Mouse (Mus musculus): ENCODE results near the gene Copz2. TPM values are rescaled to one million over a fixed set of nuclear protein-coding genes. Genes with fewer than 3 reads are reported as not detected.
"Not testable (repeated sequence)": the region's sequence is repeated elsewhere in the genome, so short reads cannot be mapped to it uniquely, and the experiment has no call there.

The Copz2 gene
- polyA plus RNA-seq, 1 experiment from 2014 or later: 14.7 TPM

- H3K27me3 ChIP-seq (replicated peaks; ENCODE audit: control insufficient read depth, insufficient read depth, low read length): peaks cover 14% of the 10 kb centered on the region; the same call in 1 of the 2 replicates
- no peaks in the 10 kb centered on the region for H3K9me3 ChIP-seq (replicated peaks; ENCODE audit: control insufficient read depth, low read length)
- H3K4me1 ChIP-seq (ENCODE audit: control insufficient read depth, insufficient read depth, low read length): peaks cover 6% of the 10 kb centered on the region; the same call in 1 of the 2 replicates
- no peak overlapping the region for H3K9ac ChIP-seq (ENCODE audit: low read length)
- no peak overlapping the region for H3K27ac ChIP-seq (ENCODE audit: low read depth, low read length)
- H3K4me3 ChIP-seq (ENCODE audit: low read depth, low read length): no peak overlapping the region
- WGBS: 48% methylated on average over 3 of the region's 3 CpGs
- H3K4me2 ChIP-seq (ENCODE audit: low read length): no peak overlapping the region
- DNase-seq (ENCODE audit: low spot score) (no peak), ATAC-seq (no peak)
- no peaks in the 10 kb centered on the region for H3K36me3 ChIP-seq (ENCODE audit: control insufficient read depth, insufficient read depth, low read length)
Observed at GRCm38 (mm10) chr11:96847240-96847639, 2.4 kb upstream of the Copz2 start.

GRCm38 (mm10) chr11:96848694-96849093, 976 bp upstream of the Copz2 start:
- DNase-seq (ENCODE audit: low spot score) (no peak), ATAC-seq (no peak)
- Histone ChIP-seq H3K27ac (ENCODE audit: low read depth, low read length) (no peak overlapping the region), H3K9ac (ENCODE audit: low read length) (no peak overlapping the region), H3K36me3 (ENCODE audit: control insufficient read depth, insufficient read depth, low read length) (no peaks in the 10 kb centered on the region), H3K4me1 (ENCODE audit: control insufficient read depth, insufficient read depth, low read length) (peaks cover 6% of the 10 kb centered on the region; the same call in 1 of the 2 replicates), H3K9me3 (replicated peaks; ENCODE audit: control insufficient read depth, low read length) (no peaks in the 10 kb centered on the region), H3K4me2 (ENCODE audit: low read length) (no peak overlapping the region), H3K27me3 (replicated peaks; ENCODE audit: control insufficient read depth, insufficient read depth, low read length) (peaks cover 14% of the 10 kb centered on the region; the same call in 1 of the 2 replicates), H3K4me3 (ENCODE audit: low read depth, low read length) (no peak overlapping the region)
- whole genome bisulfite sequencing: 52% methylated on average over 9 of the region's 9 CpGs

GRCm38 (mm10) chr11:96849145-96849544, 525 bp upstream of the Copz2 start:
- H3K9me3 ChIP-seq (replicated peaks; ENCODE audit: control insufficient read depth, low read length); ATAC-seq; H3K4me3 ChIP-seq (ENCODE audit: low read depth, low read length); H3K4me1 ChIP-seq (ENCODE audit: control insufficient read depth, insufficient read depth, low read length); H3K9ac ChIP-seq (ENCODE audit: low read length); H3K36me3 ChIP-seq (ENCODE audit: control insufficient read depth, insufficient read depth, low read length); H3K27ac ChIP-seq (ENCODE audit: low read depth, low read length); DNase-seq (ENCODE audit: low spot score): not testable (repeated sequence)
- peaks cover 14% of the 10 kb centered on the region; the same call in 1 of the 2 replicates for H3K27me3 ChIP-seq (replicated peaks; ENCODE audit: control insufficient read depth, insufficient read depth, low read length)
- WGBS: 71% methylated on average over 5 of the region's 5 CpGs
- peak overlapping the region; percentile 64; the same call in 1 of the 2 replicates for H3K4me2 ChIP-seq (ENCODE audit: low read length)

GRCm38 (mm10) chr11:96857446-96857845, 7.8 kb downstream of the Copz2 start:
- Histone ChIP-seq H3K4me1 (ENCODE audit: control insufficient read depth, insufficient read depth, low read length) (0 out of 2 replicates have a peak, but pooled peaks cover 3% of the 10 kb centered on the region), H3K4me2 (ENCODE audit: low read length) (no peak overlapping the region), H3K9me3 (replicated peaks; ENCODE audit: control insufficient read depth, low read length) (no peaks in the 10 kb centered on the region), H3K9ac (ENCODE audit: low read length) (no peak overlapping the region), H3K27ac (ENCODE audit: low read depth, low read length) (no peak overlapping the region), H3K4me3 (ENCODE audit: low read depth, low read length) (no peak overlapping the region), H3K36me3 (ENCODE audit: control insufficient read depth, insufficient read depth, low read length) (no peaks in the 10 kb centered on the region), H3K27me3 (replicated peaks; ENCODE audit: control insufficient read depth, insufficient read depth, low read length) (no peaks in the 10 kb centered on the region)
- DNase-seq (ENCODE audit: low spot score) (no peak), ATAC-seq (no peak)
- 82% methylated on average over 5 of the region's 5 CpGs for WGBS

- H3K27ac ChIP-seq (ENCODE audit: low read depth, low read length): no peak overlapping the region
- no peaks in the 10 kb centered on the region for H3K9me3 ChIP-seq (replicated peaks; ENCODE audit: control insufficient read depth, low read length)
- DNase-seq (ENCODE audit: low spot score) (no peak), ATAC-seq (no peak)
- H3K4me2 ChIP-seq (ENCODE audit: low read length): no peak overlapping the region
- no peak overlapping the region for H3K4me3 ChIP-seq (ENCODE audit: low read depth, low read length)
- H3K27me3 ChIP-seq (replicated peaks; ENCODE audit: control insufficient read depth, insufficient read depth, low read length): no peaks in the 10 kb centered on the region
- peaks cover 13% of the 10 kb centered on the region for H3K4me1 ChIP-seq (ENCODE audit: control insufficient read depth, insufficient read depth, low read length)
- no peaks in the 10 kb centered on the region for H3K36me3 ChIP-seq (ENCODE audit: control insufficient read depth, insufficient read depth, low read length)
- 89% methylated on average over 4 of the region's 4 CpGs for WGBS
- no peak overlapping the region for H3K9ac ChIP-seq (ENCODE audit: low read length)
Observed at GRCm38 (mm10) chr11:96859635-96860034, 10.0 kb downstream of the Copz2 start.

- Histone ChIP-seq H3K4me1 (ENCODE audit: control insufficient read depth, insufficient read depth, low read length) (peaks cover 13% of the 10 kb centered on the region), H3K4me3 (ENCODE audit: low read depth, low read length) (no peak overlapping the region), H3K27ac (ENCODE audit: low read depth, low read length) (no peak overlapping the region), H3K9me3 (replicated peaks; ENCODE audit: control insufficient read depth, low read length) (no peaks in the 10 kb centered on the region), H3K27me3 (replicated peaks; ENCODE audit: control insufficient read depth, insufficient read depth, low read length) (no peaks in the 10 kb centered on the region), H3K9ac (ENCODE audit: low read length) (no peak overlapping the region), H3K36me3 (ENCODE audit: control insufficient read depth, insufficient read depth, low read length) (no peaks in the 10 kb centered on the region), H3K4me2 (ENCODE audit: low read length) (no peak overlapping the region)
- WGBS: 9% methylated on average over 8 of the region's 8 CpGs
- DNase-seq (ENCODE audit: low spot score): peak; percentile 87
- peak; percentile 24; the same call in 1 of the 2 replicates for ATAC-seq
Observed at GRCm38 (mm10) chr11:96860564-96860963, 10.9 kb downstream of the Copz2 start.

- WGBS: 2% methylated on average over 20 of the region's 20 CpGs
- no peaks in the 10 kb centered on the region for H3K27me3 ChIP-seq (replicated peaks; ENCODE audit: control insufficient read depth, insufficient read depth, low read length)
- peak overlapping the region; percentile 88 for H3K4me2 ChIP-seq (ENCODE audit: low read length)
- H3K9ac ChIP-seq (ENCODE audit: low read length): peak overlapping the region; percentile 45
- H3K27ac ChIP-seq (ENCODE audit: low read depth, low read length): no peak overlapping the region
- peak overlapping the region; percentile 36 for H3K4me3 ChIP-seq (ENCODE audit: low read depth, low read length)
- H3K4me1 ChIP-seq (ENCODE audit: control insufficient read depth, insufficient read depth, low read length): peaks cover 13% of the 10 kb centered on the region
- peak; percentile 41 for DNase-seq (ENCODE audit: low spot score)
- H3K9me3 ChIP-seq (replicated peaks; ENCODE audit: control insufficient read depth, low read length): no peaks in the 10 kb centered on the region
- peak; percentile 32 for ATAC-seq
- H3K36me3 ChIP-seq (ENCODE audit: control insufficient read depth, insufficient read depth, low read length): no peaks in the 10 kb centered on the region
Observed at GRCm38 (mm10) chr11:96861446-96861845, 11.8 kb downstream of the Copz2 start.

GRCm38 (mm10) chr11:96861878-96862289, 12.2 kb downstream of the Copz2 start:
- under 1% methylated on average over 31 of the region's 31 CpGs for WGBS
- peak overlapping the region; percentile 88 for H3K4me2 ChIP-seq (ENCODE audit: low read length)
- ATAC-seq (peak; percentile 88), DNase-seq (ENCODE audit: low spot score) (peak; percentile 96)
- H3K9me3 ChIP-seq (replicated peaks; ENCODE audit: control insufficient read depth, low read length): no peaks in the 10 kb centered on the region
- peaks cover 13% of the 10 kb centered on the region for H3K4me1 ChIP-seq (ENCODE audit: control insufficient read depth, insufficient read depth, low read length)
- no peak overlapping the region for H3K27ac ChIP-seq (ENCODE audit: low read depth, low read length)
- no peaks in the 10 kb centered on the region for H3K27me3 ChIP-seq (replicated peaks; ENCODE audit: control insufficient read depth, insufficient read depth, low read length)
- H3K36me3 ChIP-seq (ENCODE audit: control insufficient read depth, insufficient read depth, low read length): no peaks in the 10 kb centered on the region
- H3K4me3 ChIP-seq (ENCODE audit: low read depth, low read length): peak overlapping the region; percentile 36
- H3K9ac ChIP-seq (ENCODE audit: low read length): peak overlapping the region; percentile 45

- Histone ChIP-seq H3K9ac (ENCODE audit: low read length) (no peak overlapping the region), H3K4me2 (ENCODE audit: low read length) (peak overlapping the region; percentile 88), H3K27me3 (replicated peaks; ENCODE audit: control insufficient read depth, insufficient read depth, low read length) (no peaks in the 10 kb centered on the region), H3K27ac (ENCODE audit: low read depth, low read length) (no peak overlapping the region), H3K9me3 (replicated peaks; ENCODE audit: control insufficient read depth, low read length) (no peaks in the 10 kb centered on the region), H3K4me3 (ENCODE audit: low read depth, low read length) (no peak overlapping the region), H3K4me1 (ENCODE audit: control insufficient read depth, insufficient read depth, low read length) (peaks cover 13% of the 10 kb centered on the region), H3K36me3 (ENCODE audit: control insufficient read depth, insufficient read depth, low read length) (no peaks in the 10 kb centered on the region)
- ATAC-seq (no peak), DNase-seq (ENCODE audit: low spot score) (no peak)
- WGBS: 59% methylated on average over 12 of the region's 12 CpGs
Observed at GRCm38 (mm10) chr11:96862534-96862933, 12.9 kb downstream of the Copz2 start.

Measured in forebrain, embryonic 14.5 days (tissue).